Mouse (Mus musculus): ENCODE data around the gene Dock3.

DNA sequence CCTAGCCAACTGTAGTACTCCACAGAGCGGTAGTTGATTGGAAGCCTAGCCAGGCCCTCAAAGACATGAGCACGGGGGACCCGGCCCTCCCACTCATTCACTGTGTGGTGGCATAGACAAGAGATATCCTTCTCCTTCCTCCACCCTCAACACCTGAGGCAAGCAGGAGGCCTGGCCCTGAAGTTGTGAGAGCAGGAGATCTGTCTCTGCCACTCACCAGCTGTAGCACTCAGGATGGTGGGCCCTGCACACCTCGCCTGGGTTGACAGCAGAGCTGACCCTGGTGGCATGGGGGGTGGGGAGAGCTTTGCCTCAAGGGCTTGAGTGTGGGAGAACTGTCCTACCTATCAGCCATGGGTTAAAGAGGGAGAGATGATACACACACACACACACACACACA, 65.9 kb downstream of the Dock3 start:
- TF ChIP-seq CTCF (IDR thresholded peaks at IDR 0.05; ENCODE audit: control insufficient read depth, insufficient read depth, insufficient replicate concordance, low read depth, low read length) = no peak
- no peak for TF ChIP-seq POLR2A (IDR thresholded peaks at IDR 0.05; ENCODE audit: control insufficient read depth, low read depth, low read length)

Measured in testis, adult 2 months (tissue).